Mouse (Mus musculus) testis, postnatal 10 days (tissue): ENCODE data around the gene Slc35c1.

Experiments used
- DNase-seq: peaks from one replicate; pipeline ENCODE4 v3.0.0; 2021; ENCODE audit warnings: low spot score

The Slc35c1 gene

GRCm38 (mm10) chr2:92403776-92404319 is 56.5 kb downstream of the Slc35c1 start:
- DNase-seq = no peak
